Mouse (Mus musculus) G1E (cell line): Measurements from ENCODE around the gene Cntn5.

Source experiments
- CTCF ChIP-seq: IDR thresholded peaks from 2 replicates; pipeline ENCODE4 v1.5.1; 2012; ENCODE audit warnings: low read depth, low read length, inconsistent platforms, mixed read lengths
- GATA1 ChIP-seq: IDR thresholded peaks from 2 replicates; pipeline ENCODE4 v1.6.1; 2012; ENCODE audit warnings: borderline replicate concordance, low read length, inconsistent platforms, mixed read lengths
- GATA2 ChIP-seq: IDR thresholded peaks from 2 replicates; pipeline ENCODE4 v1.6.1; 2012; ENCODE audit warnings: low read depth, low read length, inconsistent platforms, borderline replicate concordance
- POLR2AphosphoS5 ChIP-seq: IDR thresholded peaks from 2 replicates; pipeline ENCODE4 v1.6.1; 2012; ENCODE audit warnings: low read depth, low read length, inconsistent platforms; ENCODE audit not compliant: insufficient replicate concordance
- TAL1 ChIP-seq: conservative IDR thresholded peaks from 2 replicates; pipeline ENCODE4 v1.6.1; 2012; ENCODE audit warnings: low read depth, low read length, inconsistent platforms, mixed read lengths

DNA sequence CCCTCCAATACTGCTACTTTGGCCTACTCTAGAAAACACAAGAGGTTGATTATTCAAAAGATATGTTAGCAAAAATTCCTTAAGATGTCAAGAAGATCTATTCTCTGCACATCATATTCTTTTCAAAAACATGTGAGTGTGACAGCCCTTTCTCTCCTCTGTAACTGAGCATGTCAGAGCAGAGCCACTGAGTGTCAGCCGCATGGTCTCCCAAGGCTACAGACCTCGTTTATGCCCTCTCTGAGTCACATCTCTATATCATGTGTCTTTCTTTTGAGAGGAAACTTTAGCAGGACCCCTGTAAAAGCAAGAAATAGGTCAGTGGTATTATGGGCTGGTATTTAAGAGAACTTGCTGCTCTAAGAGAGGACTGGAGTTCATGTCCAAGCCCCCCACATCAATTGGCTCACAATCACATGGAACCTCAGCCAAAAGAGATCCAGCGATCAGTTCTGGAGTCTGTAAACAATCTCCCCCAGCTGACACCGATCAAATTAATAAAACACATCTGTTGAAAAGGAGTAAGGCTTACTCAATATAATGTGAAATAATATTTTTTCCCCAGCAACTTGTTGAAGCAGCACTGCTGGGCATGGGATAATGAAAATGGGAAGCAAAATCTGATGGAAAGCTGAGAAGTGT lies 433.0 kb downstream of the Cntn5 start:
- TF ChIP-seq GATA1, result no peak
- no peak for TF ChIP-seq CTCF
- TF ChIP-seq TAL1, result no peak
- TF ChIP-seq POLR2AphosphoS5, result no peak
- TF ChIP-seq GATA2, result no peak
